Mouse (Mus musculus) embryonic facial prominence, embryonic 11.5 days (tissue): ENCODE results near the gene Cfap300. TPM values are rescaled to one million over a fixed set of nuclear protein-coding genes. Genes with fewer than 3 reads are reported as not detected.

Experiments used
- ATAC-seq: fragments of 200-750 bp; cut with Nextera tagmentation; replicated peaks from 2 replicates; pipeline ENCODE4 v1.8.0; 2017; ENCODE audit warnings: low read depth; ENCODE audit not compliant: insufficient number of reproducible peaks, low FRiP score, low TSS enrichment
- DNase-seq: peaks from one replicate; pipeline ENCODE4 v3.0.0-alpha.2; 2015; ENCODE audit warnings: low spot score
- H3K27ac ChIP-seq: fragments of 300-500 bp; sonication (generic); replicated peaks from 2 replicates; pipeline ENCODE4 v1.5.1; 2014; ENCODE audit warnings: mild to moderate bottlenecking, low read depth, low read length, control low read depth
- H3K27me3 ChIP-seq: fragments of 300-500 bp; sonication (generic); 2 replicates; pipeline ENCODE4 v1.6.1; 2014; ENCODE audit warnings: mild to moderate bottlenecking, low read length, moderate library complexity, mixed read lengths; ENCODE audit not compliant: control insufficient read depth, insufficient read depth
- H3K36me3 ChIP-seq: fragments of 300-500 bp; sonication (generic); replicated peaks from 2 replicates; pipeline ENCODE4 v1.6.1; 2014; ENCODE audit warnings: low read depth, mild to moderate bottlenecking, low read length, moderate library complexity, mixed read lengths; ENCODE audit not compliant: control insufficient read depth, insufficient read depth
- H3K4me1 ChIP-seq: fragments of 300-500 bp; sonication (generic); 2 replicates; pipeline ENCODE4 v1.6.1; 2014; ENCODE audit warnings: low read length, mixed read lengths; ENCODE audit not compliant: control insufficient read depth, insufficient read depth
- H3K4me2 ChIP-seq: fragments of 300-500 bp; sonication (generic); 2 replicates; pipeline ENCODE4 v1.6.1; 2014; ENCODE audit warnings: low read depth, mild to moderate bottlenecking, control low read depth, low read length, moderate library complexity
- H3K4me3 ChIP-seq: fragments of 300-500 bp; sonication (generic); 2 replicates; pipeline ENCODE4 v1.5.1; 2014; ENCODE audit warnings: low read depth, low read length, control low read depth
- H3K9ac ChIP-seq: fragments of 300-500 bp; sonication (generic); replicated peaks from 2 replicates; pipeline ENCODE4 v1.6.1; 2014; ENCODE audit warnings: mild to moderate bottlenecking, control low read depth, low read length
- H3K9me3 ChIP-seq: fragments of 300-500 bp; sonication (generic); replicated peaks from 2 replicates; pipeline ENCODE4 v1.6.1; 2016; ENCODE audit warnings: mild to moderate bottlenecking, low read length, inconsistent platforms, mixed read lengths; ENCODE audit not compliant: control insufficient read depth
- WGBS: fragments of 180-500 bp; shearing (Covaris S2); extraction: QIAGEN DNeasy Blood & Tissue Kit; methylation state at CpG from one replicate; pipeline ENCODE4 v1.1.7; 2014; 5-methylcytosine and 5-hydroxymethylcytosine counted together
- polyA plus RNA-seq: library from polyadenylated mRNA; unstranded; fragments of >200 nt; fragmentation: Nextera tagmentation; extraction: Ambion mirVana; gene quantifications from 2 replicates; pipeline ENCODE4 v1.2.1, GENCODE M21; 2014

Gene Cfap300
- polyA plus RNA-seq, 1 experiment from 2014 or later: 22.8 TPM

DNA sequence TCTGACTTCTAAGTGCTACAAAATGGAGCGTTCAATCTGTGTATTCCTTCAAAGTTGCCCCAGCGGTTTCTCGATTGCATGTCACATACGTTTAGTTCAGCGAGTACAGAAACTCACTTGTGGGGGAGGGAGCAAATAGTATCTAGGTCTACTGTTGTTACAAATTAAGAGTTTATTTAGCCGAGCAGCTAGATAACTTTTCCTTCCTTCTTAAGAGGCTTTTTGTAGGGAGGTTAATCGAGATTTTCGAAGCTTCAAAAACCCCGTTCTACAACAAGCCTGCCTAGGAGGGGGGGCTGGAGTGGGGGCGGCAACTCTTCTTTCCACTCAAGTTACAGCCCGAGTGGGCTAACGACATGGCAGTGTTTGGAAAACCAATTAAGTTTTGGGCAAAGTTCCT, 39.8 kb downstream of the Cfap300 start:
- ATAC-seq: no peak
- peak overlapping the region; percentile 99 for H3K27ac ChIP-seq
- peak; percentile 56 for DNase-seq
- H3K9me3 ChIP-seq: no peaks in the 10 kb centered on the region
- H3K36me3 ChIP-seq: no peaks in the 10 kb centered on the region; the same call in none of the 2 replicates
- peak overlapping the region; percentile 98 for H3K9ac ChIP-seq
- peak overlapping the region; percentile 95 for H3K4me3 ChIP-seq
- H3K4me2 ChIP-seq: peak overlapping the region; percentile 61
- WGBS: 2% methylated on average over 12 of the region's 12 CpGs
- H3K27me3 ChIP-seq: no peaks in the 10 kb centered on the region
- no peaks in the 10 kb centered on the region for H3K4me1 ChIP-seq

DNA sequence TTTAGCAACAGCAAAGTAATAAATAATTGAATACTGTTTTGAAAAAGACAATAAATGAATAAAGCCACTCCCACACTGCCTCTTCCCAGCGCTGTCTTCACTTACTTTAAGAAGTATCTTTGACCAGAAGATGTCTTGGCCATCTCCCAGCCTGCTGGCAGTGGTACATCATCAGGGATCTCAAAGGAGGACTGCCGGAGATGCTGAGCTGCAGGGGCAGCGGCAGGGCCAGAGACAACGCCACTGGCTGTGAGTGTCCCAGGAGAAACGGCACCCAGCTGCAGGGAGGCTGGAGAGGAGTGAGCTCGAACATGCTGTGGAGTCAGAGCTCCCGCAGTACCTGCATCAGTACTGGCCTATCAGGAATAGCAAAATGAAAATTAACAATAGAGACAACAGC, 41.3 kb downstream of the Cfap300 start:
- H3K36me3 ChIP-seq: no peaks in the 10 kb centered on the region; the same call in none of the 2 replicates

DNA sequence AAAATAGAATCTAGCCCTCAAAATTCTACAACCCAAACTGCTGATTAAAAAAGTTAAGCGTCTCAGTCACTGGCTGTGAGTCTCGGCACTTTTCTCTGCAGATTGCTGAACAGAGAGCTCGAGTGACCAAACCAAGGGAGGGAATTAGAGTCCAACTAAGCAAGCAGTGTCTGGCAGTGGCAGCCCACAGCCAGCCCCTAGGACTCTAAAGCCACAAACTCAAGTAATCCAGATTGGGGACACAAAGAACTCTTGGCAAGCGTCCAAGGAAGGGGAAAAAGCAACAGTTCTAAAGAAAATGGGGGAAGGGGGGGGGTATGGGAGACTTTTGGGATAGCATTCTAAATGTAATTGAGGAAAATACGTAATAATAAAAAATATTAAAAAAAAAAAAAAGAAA, 48.3 kb downstream of the Cfap300 start:
- no peaks in the 10 kb centered on the region for H3K9me3 ChIP-seq
- no peak for ATAC-seq
- 95% methylated on average over 5 of the region's 5 CpGs for WGBS

More for the DNA sequence above, 41.3 kb downstream of the Cfap300 start:
- no peaks in the 10 kb centered on the region for H3K27me3 ChIP-seq
- H3K9ac ChIP-seq: no peak overlapping the region
- no peak overlapping the region for H3K4me2 ChIP-seq
- DNase-seq (no peak), ATAC-seq (no peak)
- H3K4me3 ChIP-seq: no peak overlapping the region
- no peak overlapping the region for H3K27ac ChIP-seq
- 59% methylated on average over 7 of the region's 7 CpGs for WGBS
- H3K9me3 ChIP-seq: no peaks in the 10 kb centered on the region
- H3K4me1 ChIP-seq: no peaks in the 10 kb centered on the region

DNA sequence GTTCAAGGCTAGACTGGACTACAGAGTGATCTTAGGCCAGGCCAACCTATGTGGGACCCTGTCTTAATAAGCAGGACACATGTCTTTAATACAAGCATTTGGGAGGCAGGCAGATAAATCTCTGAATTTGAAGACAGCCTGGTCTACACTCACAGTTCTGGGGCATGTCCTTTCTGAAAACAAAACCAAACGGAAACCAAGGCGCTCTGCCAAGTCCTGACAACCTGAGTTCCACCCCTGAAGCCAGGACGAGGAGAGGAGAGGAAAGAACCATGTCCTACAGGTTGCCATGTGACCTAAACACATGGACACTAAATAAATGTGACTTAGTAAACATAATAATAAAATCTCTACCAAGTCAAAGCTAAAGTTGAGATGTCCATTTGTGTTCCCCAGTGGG, 50.0 kb downstream of the Cfap300 start:
- 87% methylated on average over 3 of the region's 3 CpGs for WGBS
- DNase-seq (no peak), ATAC-seq (no peak)
- Histone ChIP-seq H3K9me3 (no peaks in the 10 kb centered on the region), H3K36me3 (peaks cover 6% of the 10 kb centered on the region), H3K4me1 (no peaks in the 10 kb centered on the region), H3K27me3 (no peaks in the 10 kb centered on the region), H3K4me2 (no peak overlapping the region), H3K4me3 (no peak overlapping the region), H3K27ac (no peak overlapping the region), H3K9ac (no peak overlapping the region)

More for the DNA sequence above, 48.3 kb downstream of the Cfap300 start:
- Histone ChIP-seq H3K4me2 (no peak overlapping the region), H3K36me3 (no peaks in the 10 kb centered on the region), H3K27me3 (no peaks in the 10 kb centered on the region), H3K4me1 (no peaks in the 10 kb centered on the region), H3K27ac (no peak overlapping the region), H3K4me3 (no peak overlapping the region), H3K9ac (no peak overlapping the region)
- DNase-seq: no peak

DNA sequence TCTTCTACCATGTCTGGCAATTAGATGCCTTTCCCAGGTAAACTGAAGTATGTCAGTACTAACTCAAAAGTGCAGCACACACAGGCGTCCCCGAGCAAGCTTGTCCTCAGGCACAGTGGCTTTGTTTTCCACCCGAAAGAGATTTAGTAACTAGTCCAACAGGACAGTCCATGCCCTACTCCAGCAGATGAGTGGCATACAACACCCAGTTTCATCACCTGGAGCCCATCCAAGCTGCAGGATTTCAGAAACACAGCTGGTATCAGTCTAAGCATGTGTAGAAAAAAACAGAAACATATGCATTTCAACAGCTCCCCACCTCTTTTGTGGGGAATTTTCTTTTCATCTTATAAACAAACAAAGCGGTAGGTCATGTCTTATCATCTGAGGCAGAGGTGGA, 51.7 kb downstream of the Cfap300 start:
- ATAC-seq (no peak), DNase-seq (no peak)
- no peaks in the 10 kb centered on the region for H3K27me3 ChIP-seq
- no peak overlapping the region for H3K9ac ChIP-seq
- H3K4me3 ChIP-seq: no peak overlapping the region
- H3K4me2 ChIP-seq: no peak overlapping the region
- H3K36me3 ChIP-seq: peaks cover 7% of the 10 kb centered on the region
- no peaks in the 10 kb centered on the region for H3K4me1 ChIP-seq
- H3K9me3 ChIP-seq: no peaks in the 10 kb centered on the region
- no peak overlapping the region for H3K27ac ChIP-seq
- WGBS: 84% methylated on average over 4 of the region's 4 CpGs

DNA sequence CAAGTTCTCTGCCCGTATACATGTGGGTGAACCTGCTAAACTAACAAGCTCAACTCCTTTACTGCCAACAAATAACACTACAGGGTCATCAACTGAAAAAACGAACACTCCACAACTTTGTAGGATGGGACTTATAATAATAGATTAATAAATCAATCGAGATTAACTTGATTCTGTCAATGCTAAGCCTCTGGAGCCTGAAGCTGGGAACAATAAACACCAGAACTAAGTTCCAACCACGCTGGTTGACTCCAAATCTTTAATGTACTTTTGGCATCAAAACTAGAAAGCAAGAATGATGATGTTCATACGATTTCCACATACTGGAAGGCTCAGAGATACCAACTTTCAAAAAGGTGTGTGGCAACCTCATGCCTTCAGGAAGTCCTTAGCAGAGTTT, 55.5 kb downstream of the Cfap300 start:
- no peaks in the 10 kb centered on the region for H3K4me1 ChIP-seq
- DNase-seq (no peak), ATAC-seq (no peak)
- no peaks in the 10 kb centered on the region for H3K9me3 ChIP-seq
- H3K27ac ChIP-seq: no peak overlapping the region
- WGBS: 92% methylated on average over 5 of the region's 5 CpGs
- no peaks in the 10 kb centered on the region for H3K27me3 ChIP-seq
- peaks cover 7% of the 10 kb centered on the region for H3K36me3 ChIP-seq
- no peak overlapping the region for H3K9ac ChIP-seq
- H3K4me3 ChIP-seq: no peak overlapping the region
- H3K4me2 ChIP-seq: no peak overlapping the region

DNA sequence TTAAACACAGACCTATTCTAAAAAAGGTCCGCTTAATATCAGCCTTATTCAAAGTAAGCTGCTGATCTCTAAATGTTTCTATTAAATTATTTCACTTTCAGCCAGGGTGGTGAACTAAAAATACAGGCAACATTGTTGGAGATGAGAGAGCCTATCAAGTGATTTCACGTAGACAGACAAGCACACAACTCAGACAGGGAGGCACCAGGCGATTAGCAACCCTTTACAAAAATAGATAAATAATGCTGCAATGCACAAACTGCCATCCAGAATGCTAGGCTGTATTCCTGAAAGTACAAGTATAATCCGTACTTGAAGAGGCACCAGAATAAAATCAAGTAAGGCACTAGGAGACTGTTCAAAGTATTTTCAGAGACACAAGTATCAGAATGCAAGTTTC, 58.3 kb downstream of the Cfap300 start:
- Histone ChIP-seq H3K4me1 (no peaks in the 10 kb centered on the region), H3K27ac (no peak overlapping the region), H3K9ac (no peak overlapping the region), H3K9me3 (no peaks in the 10 kb centered on the region), H3K27me3 (no peaks in the 10 kb centered on the region), H3K36me3 (peaks cover 7% of the 10 kb centered on the region), H3K4me3 (no peak overlapping the region), H3K4me2 (no peak overlapping the region)
- ATAC-seq: no peak
- 80% methylated on average over 4 of the region's 4 CpGs for whole genome bisulfite sequencing
- DNase-seq: no peak

DNA sequence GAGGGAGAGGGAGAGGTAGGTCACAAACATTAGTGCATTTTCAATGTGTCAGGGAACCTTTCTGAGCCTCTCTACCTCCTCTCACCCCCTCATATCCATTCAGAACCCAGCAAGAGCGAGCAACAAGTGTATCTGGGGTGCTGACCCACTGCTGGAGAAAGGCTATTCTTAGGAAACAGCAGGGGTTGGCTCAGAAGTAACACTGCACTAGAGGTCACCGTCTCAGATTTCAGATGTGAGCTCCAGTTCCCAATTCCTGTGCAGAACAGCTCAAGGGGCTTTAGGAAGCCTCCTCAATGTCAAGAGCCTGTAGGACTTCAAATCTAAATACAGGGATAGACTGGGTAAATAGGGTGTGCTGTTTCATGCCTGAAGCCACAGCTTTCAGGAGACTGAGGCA, 59.0 kb downstream of the Cfap300 start:
- WGBS: 12% methylated on average over 2 of the region's 2 CpGs
- no peaks in the 10 kb centered on the region for H3K27me3 ChIP-seq
- ATAC-seq (0 out of 2 replicates have a peak, but pooled peaks have one; percentile 26), DNase-seq (no peak)
- H3K27ac ChIP-seq: no peak overlapping the region
- no peak overlapping the region for H3K9ac ChIP-seq
- H3K4me3 ChIP-seq: no peak overlapping the region
- peaks cover 7% of the 10 kb centered on the region for H3K36me3 ChIP-seq
- H3K9me3 ChIP-seq: no peaks in the 10 kb centered on the region
- H3K4me1 ChIP-seq: no peaks in the 10 kb centered on the region
- no peak overlapping the region for H3K4me2 ChIP-seq
